Mouse (Mus musculus): ENCODE measurements around the gene Trappc10. TPM values are rescaled to one million over a fixed set of nuclear protein-coding genes. Genes with fewer than 3 reads are reported as not detected.

The Trappc10 gene
- total RNA-seq, 2 experiments from 2014 or later = 37.9 to 50.0 TPM

DNA sequence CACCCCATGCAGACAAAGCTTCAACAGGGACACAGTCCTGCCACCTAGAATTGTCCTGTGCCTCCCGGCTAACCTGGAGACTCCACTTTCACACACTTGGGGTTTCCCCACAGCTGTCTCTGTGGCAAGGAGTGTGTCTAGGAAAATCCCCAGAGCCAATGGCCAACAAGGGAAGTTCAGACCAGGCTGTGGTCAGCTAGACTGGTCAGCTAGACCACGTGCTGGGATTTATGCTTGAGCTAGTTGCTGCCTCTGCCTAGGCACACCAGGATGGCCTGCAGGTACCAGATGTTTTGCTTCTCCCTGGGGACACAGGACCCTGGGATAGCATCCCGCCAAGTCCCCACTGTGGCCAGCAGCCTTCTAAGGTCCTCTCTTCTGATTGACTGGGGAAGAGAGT lies 107.2 kb downstream of the Trappc10 start:
- ATAC-seq (replicated peaks; ENCODE audit: low FRiP score, poor library complexity, severe bottlenecking) = no peak

Other genes with a start within 250 kb of the Trappc10 start
- gene Pfkl, start 234.6 kb downstream of the Trappc10 start, total RNA-seq (2015; ENCODE audit: low replicate concordance) = 0.96 and 1.5 TPM in 2 replicates
- gene Pfkl, start 234.6 kb downstream of the Trappc10 start, total RNA-seq (2017; ENCODE audit: low replicate concordance) = 7.3 and 11.6 TPM in 2 replicates
- gene Dnmt3l, start 202.7 kb downstream of the Trappc10 start, total RNA-seq (2015; ENCODE audit: low replicate concordance) = not detected in 2 replicates
- 0.42 and 0.43 TPM in 2 replicates for gene Dnmt3l, start 202.7 kb downstream of the Trappc10 start, total RNA-seq (2017; ENCODE audit: low replicate concordance)
- gene Aire, start 201.0 kb downstream of the Trappc10 start, total RNA-seq (2015; ENCODE audit: low replicate concordance) = not detected in 2 replicates
- 0.60 TPM in 1 of 2 replicates, not detected in the other for gene Aire, start 201.0 kb downstream of the Trappc10 start, total RNA-seq (2017; ENCODE audit: low replicate concordance)
- 2.3 and 2.7 TPM in 2 replicates for gene Icosl, start 175.3 kb downstream of the Trappc10 start, total RNA-seq (2015; ENCODE audit: low replicate concordance)
- 1.8 and 4.9 TPM in 2 replicates for gene Icosl, start 175.3 kb downstream of the Trappc10 start, total RNA-seq (2017; ENCODE audit: low replicate concordance)
- gene D10Jhu81e, start 74.9 kb downstream of the Trappc10 start, total RNA-seq (2015; ENCODE audit: low replicate concordance) = 13.6 and 14.6 TPM in 2 replicates
- 11.8 and 18.5 TPM in 2 replicates for gene D10Jhu81e, start 74.9 kb downstream of the Trappc10 start, total RNA-seq (2017; ENCODE audit: low replicate concordance)
- 0.19 TPM in 1 of 2 replicates, not detected in the other for gene Pwp2, start 59.5 kb downstream of the Trappc10 start, total RNA-seq (2015; ENCODE audit: low replicate concordance)
- gene Pwp2, start 59.5 kb downstream of the Trappc10 start, total RNA-seq (2017; ENCODE audit: low replicate concordance) = 5.5 and 5.9 TPM in 2 replicates
- gene Agpat3, start 107.8 kb upstream of the Trappc10 start, total RNA-seq (2015; ENCODE audit: low replicate concordance) = 3.3 and 5.8 TPM in 2 replicates
- gene Agpat3, start 107.8 kb upstream of the Trappc10 start, total RNA-seq (2017; ENCODE audit: low replicate concordance) = 2.6 and 3.2 TPM in 2 replicates
- 4.8 and 17.3 TPM in 2 replicates for gene Rrp1, start 168.4 kb upstream of the Trappc10 start, total RNA-seq (2015; ENCODE audit: low replicate concordance)
- gene Rrp1, start 168.4 kb upstream of the Trappc10 start, total RNA-seq (2017; ENCODE audit: low replicate concordance) = 44.9 and 46.9 TPM in 2 replicates
- gene Cstb, start 181.0 kb upstream of the Trappc10 start, total RNA-seq (2015; ENCODE audit: low replicate concordance) = 17.7 and 24.9 TPM in 2 replicates
- gene Cstb, start 181.0 kb upstream of the Trappc10 start, total RNA-seq (2017; ENCODE audit: low replicate concordance) = 3.3 and 10.0 TPM in 2 replicates
- gene Pdxk, start 220.3 kb upstream of the Trappc10 start, total RNA-seq (2015; ENCODE audit: low replicate concordance) = 2.9 and 6.3 TPM in 2 replicates
- gene Pdxk, start 220.3 kb upstream of the Trappc10 start, total RNA-seq (2017; ENCODE audit: low replicate concordance) = 1.4 TPM in 2 replicates

Measured in erythroblast, adult 5-6 weeks (primary cell).